Comparison of ENCODE assay signal across 8 mouse cellular contexts in the genomic region with DNA sequence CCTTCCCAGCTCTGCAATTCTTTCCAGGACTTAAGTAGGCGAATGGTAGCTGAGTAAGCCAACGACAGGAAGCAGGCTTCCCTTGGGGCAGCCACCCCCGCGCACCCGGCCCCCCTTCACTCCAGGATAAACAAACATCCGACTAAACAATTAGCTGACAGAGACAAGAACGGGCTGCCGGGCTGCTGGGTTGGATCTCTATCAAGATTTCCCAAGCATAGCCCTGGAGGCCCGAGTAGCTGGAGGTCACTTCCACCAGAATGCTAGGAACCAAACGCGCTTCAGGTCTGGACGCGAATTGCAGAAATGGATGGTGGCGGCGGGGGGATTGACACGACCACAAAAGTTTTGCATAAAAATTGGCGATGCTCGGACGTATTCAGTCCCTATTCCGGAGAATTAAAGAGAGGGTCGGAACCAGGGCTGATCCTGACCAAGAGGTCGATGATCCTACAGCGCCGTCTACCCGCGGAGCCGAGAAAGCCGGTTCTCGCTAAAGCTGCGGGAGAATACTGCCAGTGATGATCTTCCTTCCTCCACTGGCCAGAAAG. TPM values are rescaled to one million over a fixed set of nuclear protein-coding genes. Genes with fewer than 3 reads are reported as not detected.
DNase-seq lines count a peak whose midpoint lies in the region; ATAC-seq and TF ChIP-seq lines count a peak whose summit lies in the region.

No protein-coding gene starts in this region.

- peak; percentile 76 for TF ChIP-seq CTCF in liver, postnatal 0 days (IDR thresholded peaks at IDR 0.05; ENCODE audit: low read depth)

- no peaks in the 10 kb centered on the region for H3K36me3 ChIP-seq in embryonic facial prominence, embryonic 10.5 days (replicated peaks)
- H3K36me3 ChIP-seq in heart, embryonic 10.5 days: no peaks in the 10 kb centered on the region
- no peaks in the 10 kb centered on the region for H3K36me3 ChIP-seq in kidney, embryonic 14.5 days (ENCODE audit: control insufficient read depth, insufficient read depth, low read length)
- H3K36me3 ChIP-seq in liver, postnatal 0 days (replicated peaks; ENCODE audit: insufficient read depth, low read length): no peaks in the 10 kb centered on the region
- H3K36me3 ChIP-seq in neural tube, embryonic 14.5 days (ENCODE audit: control insufficient read depth, insufficient read depth, low read length): no peaks in the 10 kb centered on the region

- under 1% methylated on average over 30 of the region's 30 CpGs for WGBS in embryonic facial prominence, embryonic 10.5 days
- whole genome bisulfite sequencing in heart, embryonic 10.5 days: 2% methylated on average over 30 of the region's 30 CpGs
- 2% methylated on average over 30 of the region's 30 CpGs for WGBS in kidney, embryonic 14.5 days
- 1% methylated on average over 30 of the region's 30 CpGs for WGBS in liver, postnatal 0 days (ENCODE audit: insufficient replicate concordance)
- 2% methylated on average over 30 of the region's 30 CpGs for WGBS in neural tube, embryonic 14.5 days

- H3K4me1 ChIP-seq in embryonic facial prominence, embryonic 10.5 days: peaks cover 33% of the 10 kb centered on the region
- peaks cover 20% of the 10 kb centered on the region; the same call in 1 of the 2 replicates for H3K4me1 ChIP-seq in heart, embryonic 10.5 days
- H3K4me1 ChIP-seq in kidney, embryonic 14.5 days (ENCODE audit: control insufficient read depth, insufficient read depth, low read length): peaks cover 19% of the 10 kb centered on the region; the same call in 1 of the 2 replicates
- H3K4me1 ChIP-seq in liver, postnatal 0 days (ENCODE audit: insufficient read depth): peaks cover 15% of the 10 kb centered on the region
- peaks cover 3% of the 10 kb centered on the region for H3K4me1 ChIP-seq in neural tube, embryonic 14.5 days (ENCODE audit: control insufficient read depth, insufficient read depth, low read length)

- peak overlapping the region; percentile 47 for H3K4me2 ChIP-seq in kidney, embryonic 14.5 days (replicated peaks; ENCODE audit: low read depth, low read length)
- H3K4me2 ChIP-seq in liver, postnatal 0 days (ENCODE audit: low read depth, low read length): peak overlapping the region; percentile 66
- peak overlapping the region; percentile 42 for H3K4me2 ChIP-seq in neural tube, embryonic 14.5 days (ENCODE audit: low read depth, low read length)

- DNase-seq in 3T3-L1 (ENCODE audit: low read depth, low spot score): peak; percentile 77
- peak; percentile 62 to 66 for DNase-seq in adrenal gland, adult 18-20 months (ENCODE audit: low spot score in 2 of 2)
- peak; percentile 73 for DNase-seq in embryonic facial prominence, embryonic 10.5 days (ENCODE audit: low spot score)
- peak; percentile 79 for DNase-seq in heart, embryonic 10.5 days (ENCODE audit: low spot score)
- peak; percentile 70 for DNase-seq in liver, postnatal 0 days
- DNase-seq in thymus, postnatal 14 days: peak; percentile 74

- ATAC-seq in kidney, embryonic 14.5 days (ENCODE audit: low FRiP score, low TSS enrichment): no peak
- ATAC-seq in liver, postnatal 0 days: no peak
- no peak for ATAC-seq in neural tube, embryonic 14.5 days (ENCODE audit: low read depth)

- TF ChIP-seq EP300 in liver, postnatal 0 days (IDR thresholded peaks at IDR 0.05; ENCODE audit: low read depth): no peak; the same call in 1 of the 2 replicates

- peak overlapping the region; percentile 38; the same call in 1 of the 2 replicates for H3K9ac ChIP-seq in kidney, embryonic 14.5 days (ENCODE audit: low read depth, low read length)
- H3K9ac ChIP-seq in liver, postnatal 0 days (replicated peaks): peak overlapping the region; percentile 39; the same call in 1 of the 2 replicates
- no peak overlapping the region; the same call in 1 of the 2 replicates for H3K9ac ChIP-seq in neural tube, embryonic 14.5 days (replicated peaks; ENCODE audit: low read depth, low read length)

- H3K27me3 ChIP-seq in embryonic facial prominence, embryonic 10.5 days (replicated peaks; ENCODE audit: low read depth, poor library complexity, severe bottlenecking): peaks cover 4% of the 10 kb centered on the region
- no peaks in the 10 kb centered on the region for H3K27me3 ChIP-seq in heart, embryonic 10.5 days (ENCODE audit: insufficient read depth, poor library complexity, severe bottlenecking)
- H3K27me3 ChIP-seq in kidney, embryonic 14.5 days (ENCODE audit: control insufficient read depth, insufficient read depth, low read length): no peaks in the 10 kb centered on the region
- no peaks in the 10 kb centered on the region for H3K27me3 ChIP-seq in liver, postnatal 0 days (ENCODE audit: insufficient read depth, low read length)
- peaks cover 2% of the 10 kb centered on the region; the same call in 1 of the 2 replicates for H3K27me3 ChIP-seq in neural tube, embryonic 14.5 days (ENCODE audit: control insufficient read depth, insufficient read depth, low read length)

- no peaks in the 10 kb centered on the region for H3K9me3 ChIP-seq in embryonic facial prominence, embryonic 10.5 days
- H3K9me3 ChIP-seq in heart, embryonic 10.5 days: no peaks in the 10 kb centered on the region
- no peaks in the 10 kb centered on the region for H3K9me3 ChIP-seq in kidney, embryonic 14.5 days (ENCODE audit: control insufficient read depth, low read length)
- H3K9me3 ChIP-seq in liver, postnatal 0 days (ENCODE audit: low read length): no peaks in the 10 kb centered on the region
- no peaks in the 10 kb centered on the region for H3K9me3 ChIP-seq in neural tube, embryonic 14.5 days (ENCODE audit: control insufficient read depth, low read length)

- peak overlapping the region; percentile 59; the same call in 1 of the 2 replicates for H3K27ac ChIP-seq in embryonic facial prominence, embryonic 10.5 days (replicated peaks)
- no peak overlapping the region; the same call in 1 of the 2 replicates for H3K27ac ChIP-seq in heart, embryonic 10.5 days
- peak overlapping the region; percentile 74; the same call in 1 of the 2 replicates for H3K27ac ChIP-seq in kidney, embryonic 14.5 days (ENCODE audit: low read depth, low read length)
- peak overlapping the region; percentile 68; the same call in 1 of the 2 replicates for H3K27ac ChIP-seq in liver, postnatal 0 days (ENCODE audit: low read depth)
- no peak overlapping the region for H3K27ac ChIP-seq in neural tube, embryonic 14.5 days (ENCODE audit: low read depth, low read length)

- peak overlapping the region; percentile 52 for H3K4me3 ChIP-seq in embryonic facial prominence, embryonic 10.5 days
- H3K4me3 ChIP-seq in heart, embryonic 10.5 days: peak overlapping the region; percentile 54
- peak overlapping the region; percentile 22 for H3K4me3 ChIP-seq in kidney, embryonic 14.5 days (ENCODE audit: low read length)
- peak overlapping the region; percentile 30 for H3K4me3 ChIP-seq in liver, postnatal 0 days (ENCODE audit: low read depth, low read length)
- H3K4me3 ChIP-seq in neural tube, embryonic 14.5 days (ENCODE audit: low read depth, low read length): 0 out of 2 replicates have a peak overlapping the region, but pooled peaks have one; percentile 13

RNA-seq across cellular contexts. Expression of gene Arhgap35, which starts 3.9 kb away (rescaled TPM):
- 10 to 100 TPM; 54.3 to 63.1 TPM for total RNA-seq in adrenal gland, adult 18-20 months (2021)
- polyA plus RNA-seq in embryonic facial prominence, embryonic 10.5 days (2016; fragmentation: Nextera tagmentation; extraction: Ambion mirVana): 32.4 and 32.6 TPM in 2 replicates
- polyA plus RNA-seq in heart, embryonic 10.5 days (2016; fragmentation: Nextera tagmentation; extraction: Ambion mirVana): 18.3 and 20.0 TPM in 2 replicates
- 12.6 and 26.6 TPM in 2 replicates for polyA plus RNA-seq in kidney, embryonic 14.5 days (2014; fragmentation: Nextera tagmentation; extraction: Ambion mirVana)
- polyA plus RNA-seq in liver, postnatal 0 days (2015; fragmentation: Nextera tagmentation; extraction: Ambion mirVana): 2.4 and 2.7 TPM in 2 replicates
- polyA plus RNA-seq in neural tube, embryonic 14.5 days (2014; fragmentation: Nextera tagmentation; extraction: Ambion mirVana): 35.2 and 37.4 TPM in 2 replicates

RNA-seq across cellular contexts. Expression of gene Ceacam15, which starts 56.8 kb away (rescaled TPM):
- not detected for total RNA-seq in adrenal gland, adult 18-20 months (2021)
- not detected in 2 replicates for polyA plus RNA-seq in embryonic facial prominence, embryonic 10.5 days (2016; fragmentation: Nextera tagmentation; extraction: Ambion mirVana)
- 0.19 and 0.30 TPM in 2 replicates for polyA plus RNA-seq in heart, embryonic 10.5 days (2016; fragmentation: Nextera tagmentation; extraction: Ambion mirVana)
- not detected in 2 replicates for polyA plus RNA-seq in kidney, embryonic 14.5 days (2014; fragmentation: Nextera tagmentation; extraction: Ambion mirVana)
- polyA plus RNA-seq in liver, postnatal 0 days (2015; fragmentation: Nextera tagmentation; extraction: Ambion mirVana): not detected in 2 replicates
- polyA plus RNA-seq in neural tube, embryonic 14.5 days (2014; fragmentation: Nextera tagmentation; extraction: Ambion mirVana): not detected in 2 replicates

Comparison
In these comparisons a context has a peak if more than half of its experiments do, and no peak if none do; other contexts are left out.
1. H3K27ac ChIP-seq: peak in embryonic facial prominence, embryonic 10.5 days (single experiment), kidney, embryonic 14.5 days (single experiment) and liver, postnatal 0 days (single experiment); none in heart, embryonic 10.5 days (single experiment) and neural tube, embryonic 14.5 days (single experiment).
2. Peak in every context shown above with its lines, with median percentiles within 50 percentile points of each other: DNase-seq, H3K4me3 ChIP-seq and H3K4me2 ChIP-seq.